Mouse (Mus musculus) bone marrow, adult 2 months (tissue): ENCODE results near the gene Trpm5.

ENCODE experiments used
- CTCF ChIP-seq: fragments of 200-500 bp; IDR thresholded peaks from 2 replicates; pipeline ENCODE4 v1.5.1; 2011; ENCODE audit warnings: low read length, control low read depth; ENCODE audit not compliant: control insufficient read depth, insufficient read depth
- POLR2A ChIP-seq: fragments of 200-500 bp; IDR thresholded peaks from 2 replicates; pipeline ENCODE4 v1.6.1; 2011; ENCODE audit warnings: low read depth, mild to moderate bottlenecking, control low read depth, low read length, borderline replicate concordance; ENCODE audit not compliant: control insufficient read depth

DNA sequence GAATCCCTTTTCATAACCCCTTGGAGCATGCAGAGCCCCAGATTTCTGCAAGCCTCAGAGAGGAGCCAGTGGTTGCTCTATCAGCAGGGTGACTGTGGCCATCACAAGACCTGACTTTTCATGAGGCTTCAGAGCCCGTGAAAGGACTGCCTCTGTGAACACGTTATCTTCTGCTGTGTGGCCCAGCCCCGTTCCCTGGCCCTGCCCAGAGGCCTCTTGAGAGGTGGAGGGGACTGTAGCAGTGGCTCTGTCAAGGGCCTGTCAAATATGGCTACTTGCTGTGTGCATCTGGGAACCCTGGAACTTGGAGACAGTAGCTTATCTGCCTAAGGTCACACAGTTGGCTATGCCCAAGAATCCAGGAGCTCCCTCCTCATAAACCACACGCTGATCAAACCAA, 17.3 kb upstream of the Trpm5 start:
- TF ChIP-seq CTCF (no peak), POLR2A (no peak)
